Mouse (Mus musculus): ENCODE data around the gene Gcdh. TPM values are rescaled to one million over a fixed set of nuclear protein-coding genes. Genes with fewer than 3 reads are reported as not detected.
"Not testable (repeated sequence)": the region's sequence is repeated elsewhere in the genome, so short reads cannot be mapped to it uniquely, and the experiment has no call there.

Gcdh gene
- polyA plus RNA-seq, 1 experiment from 2014 or later = 27.1 TPM

GRCm38 (mm10) chr8:84910551-84910950, 16.8 kb upstream of the Gcdh start:
- DNase-seq (ENCODE audit: low spot score) = no peak

GRCm38 (mm10) chr8:84909949-84910348, 16.2 kb upstream of the Gcdh start:
- no peak for DNase-seq (ENCODE audit: low spot score)

DNA sequence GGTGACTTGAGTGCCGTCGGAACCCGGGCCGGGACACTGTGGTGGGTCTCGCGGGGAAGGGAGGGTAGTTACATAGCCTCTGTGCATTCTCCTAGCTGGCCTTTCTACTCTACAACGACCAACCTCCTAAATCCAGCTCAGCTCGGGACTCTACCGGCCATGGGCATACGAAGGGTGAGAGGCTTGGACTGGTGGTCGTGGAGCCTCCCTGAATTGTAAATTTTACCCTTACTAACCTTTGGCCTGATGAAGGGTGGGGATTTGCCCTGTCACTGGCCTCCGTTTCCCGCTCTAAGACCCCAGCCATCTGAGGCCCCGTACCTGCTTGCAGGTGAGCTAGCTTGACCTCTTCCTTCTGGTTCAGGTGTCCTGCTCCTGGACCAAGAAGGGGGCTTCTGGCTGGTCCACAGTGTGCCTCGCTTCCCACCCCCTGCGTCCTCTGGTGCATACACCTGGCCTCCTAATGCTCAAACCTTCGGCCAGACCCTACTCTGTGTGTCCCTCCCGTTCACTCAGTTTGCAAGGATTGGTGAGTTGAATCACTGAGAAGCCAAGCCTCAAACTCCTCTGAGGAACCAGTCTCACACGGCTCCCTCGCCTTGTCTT, 15.5 kb upstream of the Gcdh start:
- no peak for DNase-seq (ENCODE audit: low spot score)

GRCm38 (mm10) chr8:84908421-84909161, 14.9 kb upstream of the Gcdh start, which contains the start of gene Dnase2a:
Gene Dnase2a, plus strand, starts transcription at chr8:84908560.
- DNase-seq (ENCODE audit: low spot score) = peak; percentile 83

- not testable (repeated sequence) for DNase-seq (ENCODE audit: low spot score)
Measured at GRCm38 (mm10) chr8:84907979-84908378, 14.3 kb upstream of the Gcdh start.

DNA sequence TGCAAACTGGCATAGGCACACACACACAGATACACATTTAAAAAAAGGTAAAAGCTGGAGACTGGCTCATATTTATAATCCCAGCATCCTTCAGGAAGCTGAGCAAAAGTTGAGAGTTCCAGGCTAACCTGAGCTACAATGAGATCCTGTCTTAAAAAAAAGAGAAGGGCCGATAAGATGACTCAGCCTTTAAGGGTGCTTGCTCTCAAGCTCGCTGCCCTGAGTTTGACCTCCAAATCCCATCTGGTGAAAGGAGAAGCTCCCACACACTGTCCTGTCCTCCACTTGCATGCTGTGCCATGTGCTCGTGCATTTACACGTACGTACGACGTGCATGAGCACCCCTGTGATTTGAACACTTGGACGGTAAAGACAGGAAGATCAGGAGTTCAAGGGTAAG, 13.8 kb upstream of the Gcdh start:
- DNase-seq (ENCODE audit: low spot score) = no peak

DNA sequence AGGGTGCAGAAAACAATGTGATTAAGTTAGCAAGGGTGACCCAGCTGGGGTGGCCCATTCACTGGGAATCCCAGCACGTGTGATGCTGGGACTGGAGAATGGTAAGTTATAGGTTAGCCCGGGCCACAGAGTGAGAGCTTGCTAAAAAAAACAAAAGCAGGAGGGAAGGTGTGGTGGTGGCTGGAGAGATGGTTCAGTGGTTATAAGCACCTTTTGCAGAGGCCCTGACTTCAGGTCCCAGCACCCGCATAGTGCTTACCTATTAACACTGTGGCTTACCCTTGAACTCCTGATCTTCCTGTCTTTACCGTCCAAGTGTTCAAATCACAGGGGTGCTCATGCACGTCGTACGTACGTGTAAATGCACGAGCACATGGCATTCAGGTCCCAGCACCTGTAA, 13.3 kb upstream of the Gcdh start:
- no peak for DNase-seq (ENCODE audit: low spot score)

- peak; percentile 54 for DNase-seq (ENCODE audit: low spot score)
Measured at GRCm38 (mm10) chr8:84904351-84904750, 10.6 kb upstream of the Gcdh start.

DNA sequence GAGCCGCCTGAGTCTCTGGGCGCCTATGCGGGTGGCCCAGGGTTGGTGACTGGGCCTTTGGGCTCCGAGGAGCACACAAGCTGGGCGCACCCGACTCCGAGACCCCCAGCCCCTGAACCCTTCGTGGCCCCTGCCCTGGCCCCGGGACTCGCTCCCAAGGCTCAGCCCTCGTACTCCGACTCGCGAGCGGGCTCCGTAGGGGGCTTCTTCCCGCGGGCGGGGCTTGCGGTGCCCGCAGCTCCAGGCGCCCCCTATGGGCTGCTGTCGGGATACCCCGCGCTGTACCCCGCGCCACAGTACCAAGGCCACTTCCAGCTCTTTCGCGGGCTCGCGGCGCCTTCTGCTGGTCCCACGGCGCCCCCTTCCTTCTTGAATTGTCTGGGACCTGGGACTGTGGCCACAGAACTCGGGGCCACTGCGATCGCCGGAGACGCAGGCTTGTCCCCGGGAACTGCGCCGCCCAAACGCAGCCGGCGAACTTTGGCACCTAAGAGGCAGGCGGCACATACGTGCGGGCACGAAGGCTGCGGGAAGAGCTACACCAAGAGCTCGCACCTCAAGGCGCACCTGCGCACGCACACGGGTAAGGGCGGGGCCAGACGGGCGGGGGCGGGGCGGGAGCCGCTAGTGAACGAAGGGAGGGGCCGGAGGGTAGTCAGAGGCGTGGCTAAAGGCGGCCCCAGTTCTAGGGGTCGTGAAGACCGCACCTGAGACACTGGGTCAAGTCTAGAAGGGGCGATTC, 9.4 kb upstream of the Gcdh start:
- DNase-seq (ENCODE audit: low spot score) = peak; percentile 91

DNA sequence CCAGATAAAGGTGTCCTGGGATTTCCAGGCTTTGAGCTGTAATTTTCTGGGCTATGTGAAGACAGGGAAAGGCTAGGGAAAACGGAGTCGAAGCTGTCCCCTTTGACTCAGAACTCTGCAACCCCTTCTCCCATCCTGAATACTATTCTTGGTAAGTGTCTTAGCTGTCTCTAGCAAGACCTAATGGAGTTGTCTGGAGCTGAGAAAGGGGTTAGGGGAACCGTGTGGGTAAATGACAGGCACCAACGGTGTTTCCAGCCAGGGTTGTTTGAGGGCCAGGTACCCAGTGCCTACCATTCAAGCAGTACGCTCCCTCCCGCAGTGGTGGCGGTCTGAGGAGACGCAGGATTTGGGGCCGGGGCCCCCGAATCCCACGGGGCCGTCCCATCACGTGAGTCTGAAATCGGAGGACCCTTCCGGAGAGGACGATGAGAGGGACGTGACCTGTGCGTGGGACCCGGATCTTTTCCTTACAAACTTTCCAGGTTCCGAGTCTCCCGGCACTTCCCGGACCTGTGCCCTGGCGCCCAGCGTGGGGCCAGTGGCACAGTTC, 8.7 kb upstream of the Gcdh start:
- no peak for DNase-seq (ENCODE audit: low spot score)

DNA sequence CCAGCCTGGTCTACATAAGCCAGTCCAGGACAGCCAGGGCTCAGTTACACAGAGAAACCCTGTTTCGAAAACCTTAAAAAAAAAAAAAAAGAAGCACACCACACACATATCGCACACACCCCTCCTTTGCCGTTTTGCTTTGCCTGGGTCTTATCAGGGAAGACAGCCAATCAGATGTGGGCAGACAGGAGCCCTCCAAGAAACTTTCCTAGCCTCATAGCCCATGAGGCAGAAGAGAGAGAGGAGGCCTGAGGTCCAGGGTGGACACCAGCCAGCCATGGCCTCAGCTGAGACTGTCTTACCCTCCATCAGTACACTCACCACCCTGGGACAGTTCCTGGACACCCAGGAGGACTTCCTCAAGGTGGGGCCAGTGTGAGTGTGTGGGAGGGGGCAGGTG, 8.0 kb upstream of the Gcdh start, which contains the start of gene Klf1:
Klf1 (plus strand) TSS at position 177 of the 400 bp plus-strand sequence.
- no peak for DNase-seq (ENCODE audit: low spot score)

DNA sequence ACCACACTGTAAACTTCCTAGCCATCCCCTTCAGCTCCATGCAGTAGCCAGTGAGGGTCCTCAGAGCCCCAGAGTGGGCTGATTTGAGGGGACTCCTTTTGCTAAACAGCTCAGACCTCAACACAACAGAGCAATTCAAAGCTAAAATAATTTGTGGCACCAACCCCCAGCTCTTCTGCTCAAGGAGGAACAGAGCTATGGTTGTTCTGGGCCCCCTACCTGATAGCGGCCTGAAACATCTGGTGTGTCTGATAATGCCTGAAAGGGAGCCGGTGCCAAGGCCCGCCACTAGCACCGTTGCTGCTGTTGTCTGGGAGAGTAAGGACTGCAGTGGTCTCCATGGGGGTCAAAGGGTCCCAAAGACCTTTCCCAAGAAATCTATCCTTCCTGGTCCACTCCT, 7.3 kb upstream of the Gcdh start:
- DNase-seq (ENCODE audit: low spot score) = no peak

DNA sequence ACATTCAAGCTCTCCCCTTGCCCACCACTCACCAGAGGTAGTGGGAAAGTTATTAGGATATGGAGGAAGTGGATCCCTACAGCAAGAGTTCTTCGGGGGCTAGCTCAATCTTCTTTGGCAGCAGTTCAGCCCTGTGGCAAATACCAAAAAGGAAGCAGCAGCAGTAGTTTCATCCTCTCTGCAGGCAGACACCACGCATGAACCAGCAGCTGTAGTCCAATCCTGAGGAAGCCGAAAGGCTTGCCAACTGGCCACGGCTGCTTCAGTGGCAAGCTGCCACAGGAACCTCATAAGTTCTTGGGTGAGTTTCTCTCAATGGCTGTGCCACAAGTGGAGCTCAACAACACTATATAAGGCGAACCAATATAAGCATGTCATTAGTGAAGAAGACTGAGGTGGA, 2.2 kb upstream of the Gcdh start:
- no peak for DNase-seq (ENCODE audit: low spot score)

DNA sequence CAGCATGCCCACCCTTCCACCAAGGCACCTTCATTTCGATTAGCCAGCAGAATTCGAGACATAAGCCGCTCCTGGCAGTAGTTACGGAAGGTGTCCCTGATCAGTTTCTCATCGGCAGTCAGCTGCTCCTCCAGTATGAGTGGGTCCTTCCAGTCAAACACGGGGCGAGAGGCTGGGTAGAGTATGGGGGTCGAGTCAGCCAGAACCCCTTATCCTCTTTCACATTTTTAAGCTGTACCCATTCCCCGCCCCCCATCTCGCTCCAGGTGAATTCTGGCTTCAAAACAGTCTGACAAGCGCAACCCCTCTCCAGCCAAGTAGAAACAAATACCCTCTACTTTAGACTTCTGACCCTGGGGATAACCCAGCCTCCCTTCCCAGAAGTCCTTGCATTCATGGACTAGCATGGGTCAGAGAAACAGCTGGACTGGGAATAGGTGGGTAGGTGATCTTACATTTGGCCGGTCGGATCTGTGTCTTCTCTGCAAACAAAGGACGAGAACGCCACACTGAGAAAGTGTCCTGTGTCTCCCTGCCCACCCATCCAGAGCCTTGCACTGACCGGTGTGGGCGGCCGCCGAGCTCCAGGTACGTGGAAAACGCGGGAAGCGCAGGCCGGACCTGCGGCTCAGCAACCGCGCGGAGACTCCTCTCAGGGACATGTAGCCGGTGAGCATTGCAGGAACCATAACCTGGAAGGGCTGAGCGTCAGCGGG, 570 bp downstream of the Gcdh start:
- no peak for DNase-seq (ENCODE audit: low spot score)

DNA sequence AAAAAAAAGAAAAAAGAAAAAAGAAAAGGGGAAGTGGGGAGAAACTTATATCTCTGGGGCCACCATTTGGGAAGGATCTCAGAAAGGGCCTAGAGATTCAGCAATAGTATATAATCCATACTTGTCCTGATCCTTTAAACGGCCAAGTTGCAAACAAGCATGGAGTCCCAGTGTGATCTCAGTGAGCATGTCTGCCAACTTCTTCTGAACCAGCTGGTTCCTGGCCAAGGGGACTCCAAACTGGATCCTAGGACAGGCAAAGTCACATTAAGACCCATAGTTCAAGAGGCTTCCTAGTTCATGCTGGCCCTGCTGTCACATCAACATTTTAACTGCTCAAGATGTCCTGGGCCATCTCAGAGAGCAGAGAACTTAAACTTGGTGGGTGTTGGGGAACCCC, 4.6 kb downstream of the Gcdh start:
- DNase-seq (ENCODE audit: low spot score) = no peak

DNA sequence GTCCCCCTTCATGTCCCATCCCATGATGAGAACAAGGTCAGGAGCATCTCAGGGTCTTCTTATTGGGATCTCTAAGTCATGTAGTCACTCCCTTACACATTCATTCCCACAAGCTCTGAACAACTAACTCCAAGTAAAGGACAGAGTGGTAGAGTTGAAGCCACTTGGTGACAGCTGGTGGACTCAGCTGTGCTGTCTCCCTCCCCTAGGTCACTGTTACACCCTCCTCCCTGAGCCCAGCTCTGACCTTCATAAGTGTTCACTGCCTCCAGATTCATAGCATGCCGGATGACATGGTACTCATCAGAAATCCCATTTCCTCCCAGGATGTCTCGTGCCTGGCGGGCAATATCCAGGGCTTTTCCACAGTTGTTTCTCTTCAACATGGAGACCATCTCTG, 5.4 kb downstream of the Gcdh start:
- no peak for DNase-seq (ENCODE audit: low spot score)

GRCm38 (mm10) chr8:84884728-84885127, 9.0 kb downstream of the Gcdh start:
- no peak for DNase-seq (ENCODE audit: low spot score)

- no peak for DNase-seq (ENCODE audit: low spot score)
Measured at GRCm38 (mm10) chr8:84878915-84879314, 14.8 kb downstream of the Gcdh start.

DNA sequence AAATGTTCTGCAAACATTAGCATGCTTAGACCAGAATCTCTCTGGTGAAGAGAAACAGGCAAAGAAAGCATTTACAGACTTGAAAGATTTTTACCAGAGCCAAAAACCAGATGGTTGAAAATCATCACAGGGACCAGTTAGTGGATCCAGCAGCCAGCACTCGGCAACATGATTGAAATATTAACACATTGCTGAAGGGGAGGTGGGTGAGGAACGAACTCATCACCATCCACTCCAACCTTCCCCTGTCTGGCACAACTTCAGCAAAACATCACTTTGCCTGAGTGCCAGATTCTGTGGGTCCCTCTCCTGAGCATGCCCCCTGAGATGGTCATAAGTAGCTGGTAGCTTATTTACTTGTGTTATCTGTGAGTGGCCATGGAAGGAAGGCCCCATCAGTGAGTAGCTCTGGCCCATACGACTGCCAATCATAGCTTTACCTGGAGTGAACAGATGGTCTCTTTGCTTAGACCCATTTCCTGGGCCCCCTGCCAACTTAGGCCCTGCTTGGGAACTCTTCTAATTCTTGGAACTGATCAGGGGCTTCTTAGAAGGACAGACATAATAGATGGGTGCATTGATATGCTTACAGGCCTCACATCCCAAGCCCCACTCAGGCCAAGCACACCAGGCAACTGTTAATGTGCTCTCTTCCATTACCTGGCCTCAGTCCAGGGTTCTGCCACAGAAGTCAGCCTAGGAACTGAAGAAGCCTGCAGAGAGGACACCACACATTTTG, 16.3 kb downstream of the Gcdh start:
- DNase-seq (ENCODE audit: low spot score) = no peak

GRCm38 (mm10) chr8:84874339-84874738, 19.4 kb downstream of the Gcdh start:
- DNase-seq (ENCODE audit: low spot score) = no peak

DNA sequence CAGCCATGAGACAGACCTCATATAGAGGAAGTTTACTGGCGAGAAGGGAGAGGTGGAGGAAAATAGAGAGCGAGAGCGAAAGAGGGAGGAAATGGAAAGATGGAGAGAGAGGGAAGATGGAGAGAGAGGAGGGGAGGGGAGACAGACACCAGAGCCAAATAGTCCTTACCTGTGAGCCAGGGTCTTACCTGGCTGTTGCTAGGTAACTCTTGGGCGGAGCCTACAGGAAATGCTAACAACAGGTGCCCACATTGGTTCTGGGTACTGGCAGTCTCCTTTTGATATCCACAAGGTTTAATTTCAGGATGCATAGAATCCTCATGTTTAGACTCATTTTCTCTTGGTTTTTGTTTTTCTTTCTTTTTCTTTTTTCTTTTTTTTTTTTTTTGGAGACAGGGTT, 20.7 kb downstream of the Gcdh start:
- DNase-seq (ENCODE audit: low spot score) = no peak

Measured in thymus, postnatal 0 days (tissue).